Mouse (Mus musculus): ENCODE measurements around the gene Tet1. TPM values are rescaled to one million over a fixed set of nuclear protein-coding genes. Genes with fewer than 3 reads are reported as not detected.

Tet1 gene
- polyA plus RNA-seq, 1 experiment from 2014 or later = 35.1 TPM

DNA sequence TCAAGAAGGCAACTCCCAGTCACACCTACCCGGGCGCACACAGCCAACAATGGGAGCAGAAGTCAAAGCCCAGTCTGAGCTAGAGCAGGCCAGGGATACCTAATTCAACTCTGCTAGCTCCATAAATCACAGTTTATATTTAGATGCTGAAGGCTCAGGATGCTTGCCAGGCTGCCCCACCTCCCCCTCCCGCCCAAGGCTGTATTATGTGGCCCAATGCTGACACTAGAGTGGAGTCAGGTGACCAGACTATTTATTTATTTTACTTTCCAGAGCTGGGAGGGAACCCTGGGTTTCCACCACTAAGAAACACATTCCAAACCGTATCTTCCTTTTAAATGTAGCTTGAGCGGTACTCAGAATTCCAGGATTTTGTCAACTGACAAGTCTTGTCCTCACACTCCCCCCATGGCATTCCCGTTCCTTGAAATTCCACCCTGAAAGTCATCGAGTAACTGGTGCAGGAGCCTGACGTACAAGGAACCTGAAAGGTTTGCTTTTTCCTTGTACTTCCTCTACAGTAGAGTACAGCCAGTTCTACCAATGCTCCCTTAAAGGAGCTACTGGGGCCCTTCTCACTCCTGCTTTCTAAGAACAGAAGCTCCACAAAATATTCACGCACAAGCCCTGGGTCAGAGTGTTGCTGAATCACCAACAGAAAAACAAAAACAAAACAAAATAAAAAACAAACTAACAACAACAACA, 64.9 kb downstream of the Tet1 start:
- H3K36me3 ChIP-seq = peaks cover 15% of the 10 kb centered on the region; the same call in 1 of the 2 replicates
- ATAC-seq (ENCODE audit: low FRiP score, low read depth) = no peak
- 76% methylated on average over 9 of the region's 9 CpGs for WGBS
- no peak overlapping the region for H3K4me3 ChIP-seq
- H3K9me3 ChIP-seq = no peaks in the 10 kb centered on the region
- no peaks in the 10 kb centered on the region for H3K27me3 ChIP-seq
- no peak overlapping the region for H3K9ac ChIP-seq
- no peak overlapping the region for H3K4me2 ChIP-seq
- H3K4me1 ChIP-seq (replicated peaks) = no peaks in the 10 kb centered on the region
- no peak overlapping the region for H3K27ac ChIP-seq (replicated peaks)

DNA sequence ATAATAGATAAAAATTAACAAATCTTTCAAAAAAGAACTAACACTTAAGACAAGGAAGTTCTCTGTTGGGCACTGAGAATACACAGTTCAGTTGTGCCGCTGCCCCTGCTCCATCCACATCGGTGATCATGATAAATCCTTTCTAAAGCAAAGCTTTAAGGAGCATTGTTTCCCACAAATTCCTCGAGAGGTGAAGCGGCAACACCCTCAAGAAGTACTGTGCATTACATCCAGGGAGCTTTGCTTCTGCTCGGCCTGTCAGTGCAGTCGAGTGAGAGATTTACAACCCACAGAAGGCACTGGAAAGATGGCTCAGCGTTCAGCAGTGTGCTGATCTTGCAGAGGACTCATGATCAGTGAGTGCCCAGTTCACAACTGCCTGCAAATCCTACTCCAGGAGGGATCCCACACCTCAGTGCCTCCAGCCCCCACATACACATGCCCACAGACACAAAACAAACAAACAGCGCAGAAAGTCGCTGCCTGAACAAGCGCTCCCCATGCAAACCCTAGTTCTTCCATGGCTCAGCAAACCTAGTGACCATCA, 66.8 kb downstream of the Tet1 start:
- H3K4me1 ChIP-seq (replicated peaks) = no peaks in the 10 kb centered on the region
- H3K4me2 ChIP-seq = no peak overlapping the region
- ATAC-seq (ENCODE audit: low FRiP score, low read depth) = no peak
- H3K9me3 ChIP-seq = no peaks in the 10 kb centered on the region
- H3K4me3 ChIP-seq = no peak overlapping the region
- H3K36me3 ChIP-seq = peaks cover 28% of the 10 kb centered on the region
- H3K27ac ChIP-seq (replicated peaks) = no peak overlapping the region
- H3K27me3 ChIP-seq = no peaks in the 10 kb centered on the region
- H3K9ac ChIP-seq = no peak overlapping the region
- WGBS = 63% methylated on average over 10 of the region's 10 CpGs

DNA sequence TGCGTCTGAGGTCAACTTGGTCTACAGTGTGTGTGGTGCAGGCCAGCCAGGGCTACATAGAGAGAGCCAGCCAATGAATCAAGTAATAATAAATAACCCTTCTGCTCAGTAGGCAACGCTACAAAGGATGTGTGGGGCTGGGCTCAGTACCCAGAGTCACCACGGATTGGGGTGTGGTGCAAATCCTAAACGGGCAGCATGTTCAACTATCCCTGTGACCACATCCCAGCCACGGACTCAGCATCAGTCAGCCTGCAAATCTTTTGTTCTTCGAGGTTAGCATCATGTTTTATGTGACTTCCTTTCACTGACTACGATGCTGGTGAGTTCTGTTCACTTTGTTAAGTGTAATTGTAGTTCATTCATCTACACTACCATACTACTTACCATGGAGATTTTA, 68.1 kb downstream of the Tet1 start:
- WGBS = 93% methylated on average over 7 of the region's 7 CpGs
- no peak for ATAC-seq (ENCODE audit: low FRiP score, low read depth)
- Histone ChIP-seq H3K27ac (replicated peaks) (no peak overlapping the region), H3K4me3 (no peak overlapping the region), H3K4me1 (replicated peaks) (no peaks in the 10 kb centered on the region), H3K36me3 (peaks cover 33% of the 10 kb centered on the region), H3K9ac (no peak overlapping the region), H3K4me2 (no peak overlapping the region), H3K9me3 (no peaks in the 10 kb centered on the region), H3K27me3 (no peaks in the 10 kb centered on the region)

DNA sequence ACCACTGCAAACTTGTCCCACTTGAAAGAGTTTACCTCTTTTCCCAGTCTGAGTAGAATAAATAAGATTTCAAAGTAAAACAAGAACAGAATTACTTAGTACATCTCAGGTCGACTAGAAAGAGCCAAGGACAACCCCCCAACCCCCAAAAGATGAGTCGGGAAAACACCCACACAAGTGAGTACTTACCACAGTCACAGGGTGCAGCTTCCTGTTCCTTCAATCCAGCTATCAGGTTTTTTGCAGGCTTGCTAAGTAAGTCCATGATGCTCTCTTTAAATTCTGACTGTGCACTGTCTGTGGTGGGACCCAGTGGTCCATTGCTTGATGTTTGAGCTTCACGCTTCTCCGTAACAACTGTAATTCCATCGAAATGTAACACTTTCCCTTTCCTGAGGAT, 70.8 kb downstream of the Tet1 start:
- no peak overlapping the region for H3K4me3 ChIP-seq
- H3K27me3 ChIP-seq = no peaks in the 10 kb centered on the region
- no peak for ATAC-seq (ENCODE audit: low FRiP score, low read depth)
- WGBS = 94% methylated on average over 5 of the region's 5 CpGs
- no peaks in the 10 kb centered on the region for H3K9me3 ChIP-seq
- H3K4me2 ChIP-seq = no peak overlapping the region
- no peak overlapping the region for H3K27ac ChIP-seq (replicated peaks)
- peaks cover 38% of the 10 kb centered on the region for H3K36me3 ChIP-seq
- no peak overlapping the region for H3K9ac ChIP-seq
- no peaks in the 10 kb centered on the region for H3K4me1 ChIP-seq (replicated peaks)

DNA sequence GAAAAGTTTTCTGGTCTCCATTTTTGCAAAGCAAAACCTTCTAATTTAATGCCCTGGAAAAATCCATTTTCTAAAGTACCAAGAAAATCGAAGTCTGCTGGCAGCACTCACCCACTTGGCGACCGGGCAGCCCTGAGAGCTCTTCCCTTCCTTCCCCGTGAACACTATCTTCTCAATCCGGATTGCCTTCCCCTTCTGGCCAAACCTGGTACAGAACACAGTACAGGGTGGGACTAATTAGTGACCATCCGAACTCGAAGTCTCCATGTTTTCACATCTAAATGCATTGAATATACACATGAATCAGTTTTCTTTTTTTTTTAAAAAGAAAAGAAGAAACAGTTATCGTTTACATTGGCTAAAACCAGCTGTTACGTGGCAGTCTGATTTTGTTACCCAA, 76.0 kb downstream of the Tet1 start:
- H3K9ac ChIP-seq = no peak overlapping the region
- 88% methylated on average over 9 of the region's 9 CpGs for WGBS

DNA sequence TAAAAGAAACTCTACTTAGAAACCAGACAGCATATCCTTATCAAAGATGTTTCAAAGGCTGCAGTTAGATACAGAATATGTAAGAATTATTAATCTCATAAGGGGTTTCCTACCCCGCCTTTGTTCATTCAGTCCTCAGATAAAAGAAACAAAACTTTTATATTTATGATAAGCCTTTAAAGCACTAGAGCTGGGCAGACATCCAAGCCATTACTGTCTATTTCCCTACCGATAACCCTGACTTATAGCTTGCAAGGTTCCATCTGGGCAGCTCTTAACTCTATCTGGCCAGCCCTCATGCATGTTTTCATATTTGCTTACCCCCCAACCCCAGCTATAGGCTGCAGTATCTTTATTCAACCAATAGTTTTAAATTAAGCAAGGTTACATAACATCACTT, 77.2 kb downstream of the Tet1 start:
- Histone ChIP-seq H3K36me3 (peaks cover 28% of the 10 kb centered on the region), H3K4me2 (no peak overlapping the region), H3K9ac (no peak overlapping the region), H3K27ac (replicated peaks) (no peak overlapping the region), H3K9me3 (no peaks in the 10 kb centered on the region), H3K4me1 (replicated peaks) (no peaks in the 10 kb centered on the region), H3K27me3 (no peaks in the 10 kb centered on the region), H3K4me3 (no peak overlapping the region)
- WGBS = 81% methylated on average over 2 of the region's 2 CpGs
- no peak for ATAC-seq (ENCODE audit: low FRiP score, low read depth)

More for the DNA sequence above, 76.0 kb downstream of the Tet1 start:
- ATAC-seq (ENCODE audit: low FRiP score, low read depth) = no peak
- Histone ChIP-seq H3K4me3 (no peak overlapping the region), H3K27ac (replicated peaks) (no peak overlapping the region), H3K4me1 (replicated peaks) (no peaks in the 10 kb centered on the region), H3K9me3 (no peaks in the 10 kb centered on the region), H3K4me2 (no peak overlapping the region), H3K27me3 (no peaks in the 10 kb centered on the region), H3K36me3 (peaks cover 27% of the 10 kb centered on the region)

DNA sequence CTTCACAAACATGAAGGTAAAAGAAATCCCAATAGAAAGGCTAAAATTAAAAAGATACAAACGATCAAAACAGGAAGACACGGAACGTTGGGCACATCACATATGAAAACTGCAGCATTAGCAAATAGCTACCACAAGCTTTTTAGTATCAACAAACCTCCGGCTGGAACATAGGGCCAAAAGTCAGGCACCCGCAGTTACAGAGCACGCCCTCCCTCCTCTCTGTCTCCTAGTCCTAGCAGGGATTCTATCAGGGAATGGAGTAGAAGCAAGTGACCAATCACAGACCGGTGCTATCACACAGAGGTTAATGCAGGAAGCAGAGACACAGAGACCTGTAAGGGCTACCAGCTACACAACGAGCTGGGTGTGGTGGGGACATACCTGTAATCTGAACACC, 84.3 kb downstream of the Tet1 start:
- no peak for ATAC-seq (ENCODE audit: low FRiP score, low read depth)
- WGBS = 93% methylated on average over 8 of the region's 8 CpGs
- peaks cover 37% of the 10 kb centered on the region for H3K36me3 ChIP-seq

GRCm38 (mm10) chr10:62823431-62823830, 85.4 kb downstream of the Tet1 start:
- H3K9me3 ChIP-seq = no peaks in the 10 kb centered on the region
- H3K4me1 ChIP-seq (replicated peaks) = no peaks in the 10 kb centered on the region
- H3K9ac ChIP-seq = no peak overlapping the region
- H3K27me3 ChIP-seq = no peaks in the 10 kb centered on the region
- ATAC-seq (ENCODE audit: low FRiP score, low read depth) = no peak
- peaks cover 46% of the 10 kb centered on the region for H3K36me3 ChIP-seq
- no peak overlapping the region for H3K4me3 ChIP-seq
- no peak overlapping the region for H3K4me2 ChIP-seq
- WGBS = 91% methylated on average over 4 of the region's 4 CpGs
- H3K27ac ChIP-seq (replicated peaks) = no peak overlapping the region

More for the DNA sequence above, 84.3 kb downstream of the Tet1 start:
- no peaks in the 10 kb centered on the region for H3K9me3 ChIP-seq
- no peak overlapping the region for H3K4me3 ChIP-seq
- no peaks in the 10 kb centered on the region for H3K27me3 ChIP-seq
- no peak overlapping the region for H3K4me2 ChIP-seq
- no peak overlapping the region for H3K27ac ChIP-seq (replicated peaks)
- H3K9ac ChIP-seq = no peak overlapping the region
- no peaks in the 10 kb centered on the region for H3K4me1 ChIP-seq (replicated peaks)

DNA sequence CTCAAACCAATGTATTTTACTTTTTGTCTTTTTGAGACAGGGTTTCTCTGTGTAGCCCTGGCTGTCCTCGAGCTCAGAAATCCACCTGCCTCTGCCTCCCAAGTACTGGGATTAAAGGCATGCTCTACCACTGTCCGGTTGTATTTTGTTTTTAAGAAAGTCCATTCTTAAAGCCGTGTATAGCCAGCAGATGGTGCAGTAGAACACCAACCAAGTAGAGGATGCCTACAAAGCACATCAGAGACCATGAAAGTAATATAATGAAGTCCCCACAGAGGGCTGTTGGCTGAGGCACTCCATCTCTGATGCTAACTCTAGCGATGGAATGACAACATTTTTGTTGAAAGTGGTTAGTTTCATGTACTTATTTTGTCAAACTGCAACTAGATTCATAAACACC, 98.8 kb downstream of the Tet1 start:
- Histone ChIP-seq H3K27ac (replicated peaks) (no peak overlapping the region), H3K4me3 (no peak overlapping the region), H3K36me3 (peaks cover 38% of the 10 kb centered on the region), H3K27me3 (no peaks in the 10 kb centered on the region), H3K9ac (no peak overlapping the region), H3K4me1 (replicated peaks) (no peaks in the 10 kb centered on the region), H3K9me3 (no peaks in the 10 kb centered on the region), H3K4me2 (no peak overlapping the region)
- ATAC-seq (ENCODE audit: low FRiP score, low read depth) = no peak
- WGBS = 77% methylated on average over 4 of the region's 4 CpGs

DNA sequence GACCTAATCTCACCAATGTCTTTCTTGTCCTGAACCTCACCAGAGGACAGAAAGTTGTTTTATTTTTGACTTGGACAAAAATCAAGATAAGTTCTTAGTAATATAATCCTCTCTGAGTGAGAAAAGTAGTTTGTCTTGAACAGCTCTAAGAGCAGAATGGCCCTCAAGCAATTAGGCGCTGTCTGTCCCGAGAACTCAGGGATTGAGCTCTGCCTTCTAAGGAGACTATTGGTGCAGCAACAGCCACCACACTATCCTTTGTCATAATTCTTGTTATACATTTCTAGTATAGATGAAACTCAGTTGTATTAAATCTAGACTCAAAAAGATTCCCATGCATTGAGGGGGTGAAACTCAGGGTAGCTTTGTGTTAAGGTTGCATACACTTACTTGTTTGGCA, 100.0 kb downstream of the Tet1 start:
- Histone ChIP-seq H3K27me3 (no peaks in the 10 kb centered on the region), H3K9ac (no peak overlapping the region), H3K4me3 (no peak overlapping the region), H3K27ac (replicated peaks) (no peak overlapping the region), H3K4me1 (replicated peaks) (no peaks in the 10 kb centered on the region), H3K4me2 (no peak overlapping the region), H3K36me3 (peaks cover 27% of the 10 kb centered on the region), H3K9me3 (no peaks in the 10 kb centered on the region)
- ATAC-seq (ENCODE audit: low FRiP score, low read depth) = no peak
- WGBS = 97% methylated on average over 2 of the region's 2 CpGs

GRCm38 (mm10) chr10:62808316-62808715, 100.5 kb downstream of the Tet1 start:
- H3K4me2 ChIP-seq = no peak overlapping the region
- H3K9me3 ChIP-seq = no peaks in the 10 kb centered on the region
- H3K4me1 ChIP-seq (replicated peaks) = no peaks in the 10 kb centered on the region
- H3K36me3 ChIP-seq = peaks cover 22% of the 10 kb centered on the region
- H3K27ac ChIP-seq (replicated peaks) = no peak overlapping the region
- H3K4me3 ChIP-seq = no peak overlapping the region
- no peaks in the 10 kb centered on the region for H3K27me3 ChIP-seq
- WGBS = 92% methylated on average over 7 of the region's 7 CpGs
- ATAC-seq (ENCODE audit: low FRiP score, low read depth) = no peak
- no peak overlapping the region for H3K9ac ChIP-seq

- no peaks in the 10 kb centered on the region for H3K27me3 ChIP-seq
- no peak overlapping the region for H3K27ac ChIP-seq (replicated peaks)
- no peaks in the 10 kb centered on the region for H3K9me3 ChIP-seq
- H3K4me3 ChIP-seq = no peak overlapping the region
- peaks cover 3% of the 10 kb centered on the region; the same call in 1 of the 2 replicates for H3K36me3 ChIP-seq
- WGBS = 76% methylated on average over 2 of the region's 2 CpGs
- no peak overlapping the region for H3K9ac ChIP-seq
- no peak overlapping the region for H3K4me2 ChIP-seq
- no peaks in the 10 kb centered on the region for H3K4me1 ChIP-seq (replicated peaks)
- no peak for ATAC-seq (ENCODE audit: low FRiP score, low read depth)
Observed at GRCm38 (mm10) chr10:62804106-62804505, 104.7 kb downstream of the Tet1 start.

DNA sequence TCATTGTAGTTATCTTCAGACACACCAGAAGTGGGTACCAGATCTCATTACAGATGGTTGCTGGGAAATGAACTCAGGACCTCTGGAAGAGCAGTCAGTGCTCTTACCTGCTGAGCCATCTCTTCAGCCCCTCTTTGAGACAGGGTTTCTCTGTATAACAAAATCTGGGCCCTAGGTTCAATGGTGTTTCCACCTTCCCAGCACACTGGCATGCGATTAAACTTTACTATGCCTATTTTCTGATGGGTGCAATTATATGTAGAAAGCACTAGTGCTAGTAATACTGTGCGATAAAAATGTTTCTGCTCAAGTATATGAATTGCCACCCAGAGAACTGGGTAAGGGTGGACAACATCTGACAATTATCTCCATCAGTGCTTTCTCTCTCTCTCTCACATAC, 105.5 kb downstream of the Tet1 start:
- no peak for ATAC-seq (ENCODE audit: low FRiP score, low read depth)
- Histone ChIP-seq H3K4me1 (replicated peaks) (no peaks in the 10 kb centered on the region), H3K4me3 (no peak overlapping the region), H3K9me3 (no peaks in the 10 kb centered on the region), H3K27ac (replicated peaks) (no peak overlapping the region), H3K36me3 (peaks cover 3% of the 10 kb centered on the region; the same call in 1 of the 2 replicates), H3K9ac (no peak overlapping the region), H3K27me3 (no peaks in the 10 kb centered on the region), H3K4me2 (no peak overlapping the region)
- WGBS = 99% methylated on average over 2 of the region's 2 CpGs

All from hindbrain, embryonic 15.5 days (tissue).